Mouse (Mus musculus) c-Kit-positive CD71-positive TER-119-positive erythroid progenitor cells, embryonic 14.5 days (primary cell): ENCODE results near the gene Cyp2ab1.
"Not testable (repeated sequence)": the region's sequence is repeated elsewhere in the genome, so short reads cannot be mapped to it uniquely, and the experiment has no call there.

Experiments
- DNase-seq: peaks from one replicate; pipeline ENCODE4 v3.0.0-alpha.2; 2013; ENCODE audit warnings: low spot score

Cyp2ab1 gene

DNA sequence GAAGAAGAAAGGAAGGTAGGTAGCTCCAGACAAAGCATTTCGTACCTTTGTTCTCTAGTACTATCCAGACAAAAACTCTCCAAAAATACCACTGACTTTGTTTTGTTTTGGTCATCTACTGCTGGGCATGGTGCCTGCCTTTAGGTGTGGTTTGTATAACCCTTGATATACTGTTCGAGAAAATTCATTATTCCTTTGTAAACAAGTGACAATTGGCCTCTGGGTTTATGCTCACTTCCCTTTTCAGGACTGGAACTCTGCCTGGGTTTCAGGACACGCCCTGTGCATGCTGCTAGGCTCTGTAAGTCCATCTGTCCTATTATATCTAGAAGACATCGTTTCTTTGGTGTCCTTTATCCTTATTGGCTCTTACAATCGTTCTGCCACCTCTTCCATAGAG, at the start of gene Cyp2ab1:
Cyp2ab1 (minus strand) TSS at position 119 of the 400 bp plus-strand sequence.
- DNase-seq: no peak

DNA sequence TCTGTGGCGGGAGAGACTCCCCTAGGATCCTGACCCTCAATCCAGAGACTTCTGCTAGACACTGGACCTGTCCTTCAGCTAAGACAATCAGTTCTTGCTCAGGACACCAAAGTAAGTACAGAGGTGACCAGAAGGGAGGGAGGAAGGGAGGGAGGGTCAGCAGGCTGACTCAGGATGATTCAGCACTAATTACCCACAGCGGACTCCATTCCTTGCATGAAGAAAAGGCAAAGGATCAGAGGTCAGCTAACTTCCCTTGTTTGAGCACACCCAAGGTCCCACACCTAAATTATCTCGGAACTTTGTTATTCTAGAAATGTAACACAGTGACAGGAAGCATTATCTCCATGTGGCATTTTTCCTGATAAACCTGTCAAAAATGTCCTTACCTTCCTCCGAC, 46.5 kb upstream of the Cyp2ab1 start:
- DNase-seq: peak; percentile 6

DNA sequence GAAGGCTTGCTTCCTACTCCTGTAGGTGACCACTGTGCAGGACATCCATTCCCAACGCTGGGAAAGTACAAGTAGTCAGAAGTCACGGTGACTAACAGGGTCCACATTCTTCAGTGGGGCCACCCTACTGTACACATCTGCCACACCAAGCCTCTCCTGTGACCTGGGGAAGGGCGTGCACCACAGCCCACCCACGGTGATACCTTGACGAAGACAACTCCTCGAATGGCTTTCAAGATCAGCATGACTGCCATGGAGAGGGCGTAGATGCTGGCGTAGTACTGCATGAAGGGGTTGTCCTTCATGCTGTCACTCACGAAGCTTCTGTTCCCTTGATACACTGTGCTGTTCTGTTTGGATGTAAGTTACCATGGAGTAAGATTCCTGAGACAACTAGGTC, 43.0 kb upstream of the Cyp2ab1 start:
- DNase-seq: no peak

GRCm38 (mm10) chr16:20362121-20362520, 36.9 kb upstream of the Cyp2ab1 start:
- DNase-seq: no peak

GRCm38 (mm10) chr16:20361496-20361895, 36.3 kb upstream of the Cyp2ab1 start:
- not testable (repeated sequence) for DNase-seq

GRCm38 (mm10) chr16:20359643-20360295, 34.6 kb upstream of the Cyp2ab1 start:
- DNase-seq: no peak

DNA sequence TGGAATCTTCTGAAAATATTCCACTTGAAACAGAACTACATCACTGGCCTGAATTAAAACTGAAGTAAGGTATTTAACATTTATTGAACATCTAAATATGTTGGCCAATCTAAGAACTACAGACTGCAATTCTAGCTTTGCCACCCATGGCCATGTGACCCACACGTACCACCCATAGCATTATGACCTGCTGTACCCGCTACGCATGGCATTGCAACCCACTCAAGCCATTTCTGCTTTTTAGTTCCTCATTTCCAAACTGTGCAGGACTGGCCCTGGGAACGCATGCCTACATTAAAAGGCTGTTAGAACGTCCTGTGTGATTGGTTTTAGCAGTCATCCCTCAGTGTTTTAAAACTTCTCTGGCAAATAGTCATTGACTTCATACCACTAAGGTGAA, 32.6 kb upstream of the Cyp2ab1 start:
- DNase-seq: no peak

- no peak for DNase-seq
Observed at GRCm38 (mm10) chr16:20354762-20355161, 29.6 kb upstream of the Cyp2ab1 start.

GRCm38 (mm10) chr16:20354011-20354410, 28.8 kb upstream of the Cyp2ab1 start:
- DNase-seq: no peak

- no peak for DNase-seq
Observed at GRCm38 (mm10) chr16:20345464-20345863, 20.3 kb upstream of the Cyp2ab1 start.

- no peak for DNase-seq
Observed at GRCm38 (mm10) chr16:20338616-20339015, 13.4 kb upstream of the Cyp2ab1 start.

- no peak for DNase-seq
Observed at GRCm38 (mm10) chr16:20334918-20335317, 9.7 kb upstream of the Cyp2ab1 start.

DNA sequence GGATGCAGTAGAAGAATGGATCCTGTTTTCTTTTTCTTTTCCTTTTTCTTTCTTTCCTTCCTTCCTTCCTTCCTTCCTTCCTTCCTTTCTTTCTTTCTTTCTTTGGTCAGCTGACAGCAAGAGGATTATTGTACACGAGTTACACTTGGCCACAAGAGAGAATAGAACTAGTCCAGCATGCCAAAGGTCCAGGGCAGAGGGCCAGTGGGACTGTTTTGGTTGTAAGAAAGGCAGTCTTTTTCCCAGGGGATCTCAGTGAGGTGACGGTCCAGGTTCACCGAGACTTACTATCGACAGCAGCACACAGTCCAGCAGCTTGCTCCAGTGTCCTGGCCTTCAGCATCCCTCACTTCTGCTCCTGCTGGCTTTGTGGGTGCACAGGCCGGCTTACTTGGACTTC, 3.1 kb upstream of the Cyp2ab1 start:
- DNase-seq: no peak

DNA sequence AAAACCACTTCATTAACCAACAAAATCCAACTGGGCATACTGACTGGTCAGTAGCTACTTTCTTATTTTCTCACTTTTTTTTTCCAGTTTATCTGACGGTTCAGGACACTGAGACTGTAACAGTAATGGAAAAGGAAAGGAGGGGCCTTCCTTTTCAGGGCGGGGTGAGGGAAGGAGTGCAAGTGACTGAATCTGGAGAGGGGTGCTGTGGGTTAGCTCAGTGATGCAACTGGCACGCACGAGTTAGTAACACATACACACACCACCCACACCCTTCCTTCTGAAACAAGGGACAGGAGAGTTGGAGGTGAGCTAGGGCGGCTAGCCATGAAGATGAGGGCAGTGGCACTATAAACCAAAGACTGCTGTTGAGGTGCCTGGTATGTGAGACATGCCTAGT, 1.3 kb downstream of the Cyp2ab1 start:
- no peak for DNase-seq

- no peak for DNase-seq
Observed at GRCm38 (mm10) chr16:20322274-20322673, 2.9 kb downstream of the Cyp2ab1 start.

GRCm38 (mm10) chr16:20316770-20317169, 8.4 kb downstream of the Cyp2ab1 start:
- no peak for DNase-seq

DNA sequence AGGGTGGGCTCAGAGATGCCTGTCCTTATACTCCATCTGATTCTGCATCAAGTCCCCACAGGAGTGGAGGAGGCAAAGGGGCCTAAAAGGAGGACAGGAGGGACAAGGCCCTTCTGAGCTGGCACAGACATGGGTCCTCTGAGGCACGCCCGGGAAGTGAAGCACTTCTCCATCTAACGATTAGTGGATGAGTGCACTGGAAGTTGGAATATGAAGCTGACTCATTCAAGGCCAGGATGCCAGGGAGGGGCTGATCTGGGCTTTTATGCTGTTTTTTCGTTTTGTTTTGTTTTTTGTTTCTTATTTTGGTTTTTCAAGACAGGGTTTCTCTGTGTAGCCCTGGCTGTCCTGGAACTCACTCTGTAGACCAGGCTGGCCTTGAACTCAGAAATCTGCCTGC, 9.9 kb downstream of the Cyp2ab1 start:
- DNase-seq: no peak

GRCm38 (mm10) chr16:20312272-20312671, 12.9 kb downstream of the Cyp2ab1 start:
- DNase-seq: no peak

DNA sequence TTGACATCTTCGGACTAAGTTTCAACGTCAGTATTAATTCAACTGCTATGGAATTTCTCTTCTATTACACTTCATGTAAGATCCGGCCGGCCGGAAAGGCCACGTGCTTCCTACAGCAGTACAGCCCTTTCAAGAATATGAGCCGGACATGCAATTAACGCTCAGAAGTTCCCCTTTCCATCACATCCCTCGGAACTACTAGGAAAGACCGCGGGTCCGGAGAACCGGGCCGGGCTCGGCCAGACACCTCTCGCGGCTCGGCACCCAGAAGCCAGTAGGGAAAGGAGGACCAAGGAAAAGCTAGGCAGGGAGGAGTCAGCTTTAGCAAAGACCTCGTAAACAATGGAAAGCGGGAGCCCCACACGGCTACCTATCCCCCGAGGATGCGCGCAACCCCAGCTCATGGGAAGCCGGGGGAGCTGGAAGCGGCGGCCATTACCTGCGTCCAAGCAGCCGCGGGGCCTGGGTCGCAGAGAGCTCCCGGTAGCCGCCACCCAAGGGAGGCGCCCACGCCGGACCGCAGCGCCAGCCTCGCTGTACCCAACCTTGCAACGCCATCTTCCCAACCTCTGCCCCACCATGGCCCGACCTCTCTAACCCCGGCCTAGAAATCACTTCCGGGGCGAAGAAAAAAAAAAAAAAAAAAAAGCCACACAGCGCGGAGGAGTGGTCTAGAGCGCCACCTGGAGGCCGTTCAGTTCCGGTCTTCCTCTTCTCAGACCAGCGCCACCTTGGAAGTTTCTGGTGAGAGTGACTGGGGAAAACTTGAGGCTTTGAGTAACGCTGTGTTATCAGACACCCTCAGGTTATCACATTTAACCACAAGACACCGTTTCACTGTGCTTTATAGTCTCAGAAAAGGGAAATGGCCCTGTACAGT, 23.2 kb downstream of the Cyp2ab1 start, which contains the start of gene Parl:
Parl (minus strand) TSS at position 618 of the 880 bp plus-strand sequence.
- DNase-seq: peak; percentile 95

GRCm38 (mm10) chr16:20300076-20300475, 25.1 kb downstream of the Cyp2ab1 start:
- no peak for DNase-seq

DNA sequence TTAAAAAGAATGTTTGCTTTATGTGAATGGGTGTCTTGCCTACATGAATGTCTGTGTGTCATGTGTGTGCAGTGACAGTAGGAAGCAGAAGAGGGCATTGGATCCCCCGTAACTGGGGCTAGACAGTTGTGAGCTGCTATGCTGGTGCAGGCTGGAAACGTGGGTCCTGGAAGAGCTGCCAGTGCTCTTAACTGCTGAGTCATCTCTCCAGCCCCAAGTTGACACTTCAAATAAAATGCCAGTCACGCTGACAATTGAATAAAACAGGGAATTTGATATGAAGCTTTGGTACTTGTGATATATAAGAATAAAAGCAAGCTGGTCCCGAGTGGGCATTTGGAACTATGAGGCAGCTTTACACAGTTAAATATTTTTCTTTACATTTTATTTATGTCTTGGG, 45.0 kb downstream of the Cyp2ab1 start:
- no peak for DNase-seq

- DNase-seq: no peak
Observed at GRCm38 (mm10) chr16:20279395-20279794, 45.8 kb downstream of the Cyp2ab1 start.

DNA sequence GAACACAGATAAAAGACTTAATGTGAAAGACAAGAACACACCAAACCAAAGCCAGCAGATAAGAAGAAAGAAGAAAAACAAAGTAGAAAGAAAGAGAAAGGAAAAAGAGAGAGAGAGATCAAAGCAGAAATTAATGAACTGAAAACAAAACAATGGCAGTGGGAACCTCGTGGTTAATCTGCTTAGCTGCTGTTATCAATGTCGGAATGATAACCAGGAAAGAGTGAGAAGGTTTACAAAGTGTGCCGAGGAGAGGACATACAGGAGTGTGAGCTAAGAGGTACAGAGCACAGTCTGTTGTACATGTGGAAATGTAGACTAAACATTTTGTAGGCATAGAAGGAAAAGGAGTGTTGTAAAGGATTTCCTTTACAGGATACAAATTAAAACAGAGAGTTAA, 52.2 kb downstream of the Cyp2ab1 start:
- DNase-seq: no peak
